Mouse (Mus musculus): Measurements from ENCODE around the gene Pih1d1.

DNA sequence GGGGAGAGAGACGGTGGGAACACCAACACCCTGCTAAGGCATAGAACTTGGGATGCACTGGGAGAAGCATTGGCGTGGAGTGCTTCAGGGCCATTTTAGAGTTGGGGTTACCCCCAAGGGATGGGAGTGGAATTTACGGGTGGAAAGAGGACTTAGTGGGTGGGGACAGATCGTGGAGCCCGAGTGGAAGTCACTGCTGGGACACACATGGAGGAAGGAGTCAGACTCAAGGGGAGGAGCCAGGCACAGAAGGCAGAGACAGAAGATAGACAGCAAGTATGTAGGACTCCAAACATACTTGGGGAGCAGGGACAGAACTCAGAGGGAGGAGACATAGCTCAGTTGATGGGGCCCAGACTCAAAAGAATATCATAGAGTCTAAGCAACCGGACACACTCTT, 8.4 kb downstream of the Pih1d1 start:
- TF ChIP-seq CTCF (conservative IDR thresholded peaks at IDR 0.05; ENCODE audit: insufficient read depth, insufficient read length, low read depth, low read length) (no peak), POLR2A (IDR thresholded peaks at IDR 0.05; ENCODE audit: low read depth, low read length) (no peak)
